Mouse (Mus musculus) olfactory bulb, adult 2 months (tissue): ENCODE results near the gene Nemp2.

Experiments used
- CTCF ChIP-seq: fragments of 200-500 bp; IDR thresholded peaks from 2 replicates; pipeline ENCODE4 v1.5.1; 2012; ENCODE audit warnings: low read depth, mild to moderate bottlenecking, low read length, moderate library complexity; ENCODE audit not compliant: insufficient read depth
- POLR2A ChIP-seq: fragments of 200-500 bp; IDR thresholded peaks from 2 replicates; pipeline ENCODE4 v1.6.1; 2012; ENCODE audit warnings: mild to moderate bottlenecking, low read depth, low read length, moderate library complexity; ENCODE audit not compliant: insufficient read depth

GRCm38 (mm10) chr1:52634251-52634650 lies 3.7 kb downstream of the Nemp2 start:
- no peak for TF ChIP-seq POLR2A
- TF ChIP-seq CTCF, result no peak
